Mouse (Mus musculus): ENCODE measurements around the gene Ptprt. TPM values are rescaled to one million over a fixed set of nuclear protein-coding genes. Genes with fewer than 3 reads are reported as not detected.

Gene Ptprt
- polyA plus RNA-seq (2014; fragmentation: Nextera tagmentation; extraction: Ambion mirVana): 18.1 and 23.6 TPM in 2 replicates

GRCm38 (mm10) chr2:162660941-162661386 lies at the start of gene Ptprt:
TSS of gene Ptprt (minus strand) at chr2:162661147.
- WGBS: under 1% methylated on average over 51 of the region's 73 CpGs
- H3K27ac ChIP-seq (ENCODE audit: low read depth, low read length): peak within 1 kb of the TSS; percentile 28
- H3K4me3 ChIP-seq (ENCODE audit: low read depth, low read length): peak within 1 kb of the TSS; percentile 64
- no peaks in the 10 kb centered on the region for H3K36me3 ChIP-seq (ENCODE audit: control insufficient read depth, insufficient read depth, low read length)
- peak within 1 kb of the TSS; percentile 98 for H3K4me2 ChIP-seq (ENCODE audit: low read depth, low read length)
- peak; percentile 60 for ATAC-seq (ENCODE audit: low read depth)
- H3K27me3 ChIP-seq (ENCODE audit: control insufficient read depth, insufficient read depth, low read length): peaks cover 8% of the 10 kb centered on the region; the same call in 1 of the 2 replicates
- peak within 1 kb of the TSS; percentile 76 for H3K9ac ChIP-seq (replicated peaks; ENCODE audit: low read depth, low read length)
- H3K4me1 ChIP-seq (ENCODE audit: control insufficient read depth, insufficient read depth, low read length): peaks cover 12% of the 10 kb centered on the region
- no peaks in the 10 kb centered on the region for H3K9me3 ChIP-seq (ENCODE audit: control insufficient read depth, low read length)

DNA sequence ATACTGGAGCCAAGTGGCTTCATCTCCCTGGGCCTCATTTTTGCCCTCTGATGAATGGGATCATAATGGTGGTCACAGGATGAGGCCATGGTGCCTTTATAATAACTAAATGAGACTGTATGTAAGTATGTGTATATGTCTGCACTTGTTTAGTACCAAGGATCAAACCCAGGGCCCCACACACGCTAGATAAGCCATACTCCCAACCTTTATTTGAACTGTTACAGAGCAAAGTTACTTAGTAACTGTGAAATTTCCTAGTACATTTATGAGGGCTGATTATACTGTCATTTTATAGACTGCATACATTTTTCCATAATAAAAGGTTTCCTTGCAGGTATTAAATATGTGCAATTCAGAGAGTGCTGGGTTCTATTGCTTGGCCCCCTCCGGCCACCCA lies 49.5 kb upstream of the Ptprt start:
- Histone ChIP-seq H3K4me1 (ENCODE audit: control insufficient read depth, insufficient read depth, low read length) (no peaks in the 10 kb centered on the region), H3K9me3 (ENCODE audit: control insufficient read depth, low read length) (no peaks in the 10 kb centered on the region), H3K27ac (ENCODE audit: low read depth, low read length) (no peak overlapping the region), H3K27me3 (ENCODE audit: control insufficient read depth, insufficient read depth, low read length) (no peaks in the 10 kb centered on the region), H3K4me3 (ENCODE audit: low read depth, low read length) (no peak overlapping the region), H3K9ac (replicated peaks; ENCODE audit: low read depth, low read length) (no peak overlapping the region), H3K36me3 (ENCODE audit: control insufficient read depth, insufficient read depth, low read length) (no peaks in the 10 kb centered on the region), H3K4me2 (ENCODE audit: low read depth, low read length) (no peak overlapping the region)
- 88% methylated on average over 2 of the region's 2 CpGs for WGBS
- ATAC-seq (ENCODE audit: low read depth): no peak

GRCm38 (mm10) chr2:162699691-162700090 lies 38.7 kb upstream of the Ptprt start:
- Histone ChIP-seq H3K36me3 (ENCODE audit: control insufficient read depth, insufficient read depth, low read length) (no peaks in the 10 kb centered on the region), H3K9me3 (ENCODE audit: control insufficient read depth, low read length) (no peaks in the 10 kb centered on the region), H3K27me3 (ENCODE audit: control insufficient read depth, insufficient read depth, low read length) (no peaks in the 10 kb centered on the region), H3K27ac (ENCODE audit: low read depth, low read length) (no peak overlapping the region), H3K4me3 (ENCODE audit: low read depth, low read length) (no peak overlapping the region), H3K9ac (replicated peaks; ENCODE audit: low read depth, low read length) (no peak overlapping the region), H3K4me2 (ENCODE audit: low read depth, low read length) (no peak overlapping the region), H3K4me1 (ENCODE audit: control insufficient read depth, insufficient read depth, low read length) (no peaks in the 10 kb centered on the region)
- ATAC-seq (ENCODE audit: low read depth): no peak
- 80% methylated on average over 3 of the region's 3 CpGs for WGBS

DNA sequence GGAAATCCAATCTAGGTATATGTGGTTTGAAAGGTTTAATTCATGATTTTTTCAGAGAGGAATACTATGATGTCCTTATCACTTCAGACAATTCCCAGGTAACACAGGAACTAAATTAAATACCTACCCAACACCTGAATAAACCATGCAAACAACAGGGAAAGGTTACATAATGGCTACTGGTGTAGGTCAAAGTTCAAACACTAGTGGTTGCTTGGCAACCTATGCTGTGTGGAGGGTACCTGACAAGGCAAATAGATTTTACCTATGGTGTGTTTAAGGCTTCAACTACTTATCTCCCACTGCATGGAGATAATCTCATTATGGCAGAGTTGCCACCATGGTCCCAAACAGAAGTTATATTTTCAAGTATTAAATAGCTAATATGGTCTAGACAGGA lies 38.1 kb upstream of the Ptprt start:
- no peak overlapping the region for H3K4me2 ChIP-seq (ENCODE audit: low read depth, low read length)
- ATAC-seq (ENCODE audit: low read depth): no peak
- H3K9ac ChIP-seq (replicated peaks; ENCODE audit: low read depth, low read length): no peak overlapping the region
- no peaks in the 10 kb centered on the region for H3K36me3 ChIP-seq (ENCODE audit: control insufficient read depth, insufficient read depth, low read length)
- H3K4me1 ChIP-seq (ENCODE audit: control insufficient read depth, insufficient read depth, low read length): no peaks in the 10 kb centered on the region
- H3K9me3 ChIP-seq (ENCODE audit: control insufficient read depth, low read length): no peaks in the 10 kb centered on the region
- no peak overlapping the region for H3K27ac ChIP-seq (ENCODE audit: low read depth, low read length)
- no peak overlapping the region for H3K4me3 ChIP-seq (ENCODE audit: low read depth, low read length)
- no peaks in the 10 kb centered on the region for H3K27me3 ChIP-seq (ENCODE audit: control insufficient read depth, insufficient read depth, low read length)

GRCm38 (mm10) chr2:162698068-162698467 lies 37.1 kb upstream of the Ptprt start:
- Histone ChIP-seq H3K4me3 (ENCODE audit: low read depth, low read length) (no peak overlapping the region), H3K27ac (ENCODE audit: low read depth, low read length) (no peak overlapping the region), H3K36me3 (ENCODE audit: control insufficient read depth, insufficient read depth, low read length) (no peaks in the 10 kb centered on the region), H3K4me2 (ENCODE audit: low read depth, low read length) (no peak overlapping the region), H3K4me1 (ENCODE audit: control insufficient read depth, insufficient read depth, low read length) (no peaks in the 10 kb centered on the region), H3K9ac (replicated peaks; ENCODE audit: low read depth, low read length) (no peak overlapping the region), H3K27me3 (ENCODE audit: control insufficient read depth, insufficient read depth, low read length) (no peaks in the 10 kb centered on the region), H3K9me3 (ENCODE audit: control insufficient read depth, low read length) (no peaks in the 10 kb centered on the region)
- ATAC-seq (ENCODE audit: low read depth): no peak
- WGBS: 64% methylated on average over 8 of the region's 8 CpGs

- Histone ChIP-seq H3K9ac (replicated peaks; ENCODE audit: low read depth, low read length) (no peak overlapping the region), H3K27ac (ENCODE audit: low read depth, low read length) (no peak overlapping the region), H3K36me3 (ENCODE audit: control insufficient read depth, insufficient read depth, low read length) (no peaks in the 10 kb centered on the region), H3K27me3 (ENCODE audit: control insufficient read depth, insufficient read depth, low read length) (no peaks in the 10 kb centered on the region), H3K4me2 (ENCODE audit: low read depth, low read length) (no peak overlapping the region), H3K9me3 (ENCODE audit: control insufficient read depth, low read length) (no peaks in the 10 kb centered on the region), H3K4me3 (ENCODE audit: low read depth, low read length) (no peak overlapping the region), H3K4me1 (ENCODE audit: control insufficient read depth, insufficient read depth, low read length) (no peaks in the 10 kb centered on the region)
- no peak for ATAC-seq (ENCODE audit: low read depth)
- WGBS: 72% methylated on average over 10 of the region's 10 CpGs
Observed at GRCm38 (mm10) chr2:162697151-162697550, 36.2 kb upstream of the Ptprt start.

- no peak overlapping the region for H3K4me3 ChIP-seq (ENCODE audit: low read depth, low read length)
- whole genome bisulfite sequencing: 97% methylated on average over 11 of the region's 12 CpGs
- H3K4me1 ChIP-seq (ENCODE audit: control insufficient read depth, insufficient read depth, low read length): no peaks in the 10 kb centered on the region
- H3K4me2 ChIP-seq (ENCODE audit: low read depth, low read length): no peak overlapping the region
- H3K27me3 ChIP-seq (ENCODE audit: control insufficient read depth, insufficient read depth, low read length): no peaks in the 10 kb centered on the region
- no peak overlapping the region for H3K9ac ChIP-seq (replicated peaks; ENCODE audit: low read depth, low read length)
- ATAC-seq (ENCODE audit: low read depth): no peak
- no peaks in the 10 kb centered on the region for H3K9me3 ChIP-seq (ENCODE audit: control insufficient read depth, low read length)
- no peak overlapping the region for H3K27ac ChIP-seq (ENCODE audit: low read depth, low read length)
- H3K36me3 ChIP-seq (ENCODE audit: control insufficient read depth, insufficient read depth, low read length): no peaks in the 10 kb centered on the region
Observed at GRCm38 (mm10) chr2:162692143-162692542, 31.2 kb upstream of the Ptprt start.

DNA sequence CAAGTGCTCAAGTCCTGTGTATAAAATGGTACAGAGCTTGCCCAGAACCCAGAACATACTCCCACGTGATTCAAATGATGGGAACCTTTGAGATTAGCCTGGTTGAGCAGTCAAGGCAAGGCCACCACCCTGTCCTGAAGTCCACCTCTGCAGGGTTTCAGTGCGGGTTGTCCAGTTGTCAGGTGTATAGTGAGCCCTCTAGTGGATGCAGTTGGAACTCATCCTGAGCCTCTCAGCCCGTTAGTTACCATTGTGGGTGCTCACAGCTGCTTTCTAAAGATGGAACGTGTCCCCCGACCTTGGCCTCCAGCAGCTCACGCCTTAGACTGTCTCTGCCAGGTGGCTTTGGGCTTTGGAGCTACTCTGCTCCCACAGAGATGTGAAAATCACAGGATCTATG lies 21.7 kb upstream of the Ptprt start:
- no peak for ATAC-seq (ENCODE audit: low read depth)
- H3K4me1 ChIP-seq (ENCODE audit: control insufficient read depth, insufficient read depth, low read length): no peaks in the 10 kb centered on the region
- no peak overlapping the region for H3K4me2 ChIP-seq (ENCODE audit: low read depth, low read length)
- WGBS: 14% methylated on average over 6 of the region's 6 CpGs
- H3K27me3 ChIP-seq (ENCODE audit: control insufficient read depth, insufficient read depth, low read length): no peaks in the 10 kb centered on the region
- no peaks in the 10 kb centered on the region for H3K9me3 ChIP-seq (ENCODE audit: control insufficient read depth, low read length)
- H3K9ac ChIP-seq (replicated peaks; ENCODE audit: low read depth, low read length): no peak overlapping the region
- no peaks in the 10 kb centered on the region for H3K36me3 ChIP-seq (ENCODE audit: control insufficient read depth, insufficient read depth, low read length)
- no peak overlapping the region for H3K27ac ChIP-seq (ENCODE audit: low read depth, low read length)
- no peak overlapping the region for H3K4me3 ChIP-seq (ENCODE audit: low read depth, low read length)

DNA sequence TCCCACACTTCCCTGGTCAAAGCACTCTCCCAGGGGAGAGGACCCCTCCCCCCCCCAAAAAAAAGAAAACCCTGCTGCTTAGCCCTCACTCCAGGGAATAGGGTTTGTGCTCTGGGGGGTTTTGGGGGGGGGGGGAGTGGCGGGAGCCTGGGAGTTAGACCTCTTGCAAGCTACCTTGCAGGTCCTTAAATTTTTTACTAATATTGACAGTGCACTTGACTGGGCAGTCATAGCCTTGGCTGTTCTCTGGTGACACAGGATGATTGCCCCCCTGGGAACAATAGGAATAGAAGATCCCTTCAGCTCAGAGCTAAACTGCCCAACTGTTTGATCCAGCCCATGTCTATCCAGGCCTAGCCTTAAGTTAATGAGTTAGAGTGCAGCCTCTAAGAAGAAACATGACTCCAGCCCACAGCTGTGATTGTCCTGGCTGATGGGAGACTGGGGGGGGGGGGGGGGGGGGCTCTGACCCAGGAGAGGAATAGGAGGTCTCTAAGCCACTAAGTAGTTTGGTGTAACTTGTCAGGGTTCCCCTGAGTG lies 1.6 kb upstream of the Ptprt start:
- no peak overlapping the region for H3K27ac ChIP-seq (ENCODE audit: low read depth, low read length)
- ATAC-seq (ENCODE audit: low read depth): no peak
- WGBS: no CpG with 5 or more reads among the region's 1 CpGs
- no peaks in the 10 kb centered on the region for H3K9me3 ChIP-seq (ENCODE audit: control insufficient read depth, low read length)
- H3K4me1 ChIP-seq (ENCODE audit: control insufficient read depth, insufficient read depth, low read length): peaks cover 7% of the 10 kb centered on the region; the same call in 1 of the 2 replicates
- H3K27me3 ChIP-seq (ENCODE audit: control insufficient read depth, insufficient read depth, low read length): peaks cover 8% of the 10 kb centered on the region; the same call in 1 of the 2 replicates
- H3K4me2 ChIP-seq (ENCODE audit: low read depth, low read length): peak overlapping the region; percentile 98
- no peaks in the 10 kb centered on the region for H3K36me3 ChIP-seq (ENCODE audit: control insufficient read depth, insufficient read depth, low read length)
- H3K9ac ChIP-seq (replicated peaks; ENCODE audit: low read depth, low read length): no peak overlapping the region
- H3K4me3 ChIP-seq (ENCODE audit: low read depth, low read length): peak overlapping the region; percentile 64; the same call in 1 of the 2 replicates

All from neural tube, embryonic 14.5 days (tissue).